Comparison of ENCODE assay signal across 22 mouse cellular contexts in the genomic region with DNA sequence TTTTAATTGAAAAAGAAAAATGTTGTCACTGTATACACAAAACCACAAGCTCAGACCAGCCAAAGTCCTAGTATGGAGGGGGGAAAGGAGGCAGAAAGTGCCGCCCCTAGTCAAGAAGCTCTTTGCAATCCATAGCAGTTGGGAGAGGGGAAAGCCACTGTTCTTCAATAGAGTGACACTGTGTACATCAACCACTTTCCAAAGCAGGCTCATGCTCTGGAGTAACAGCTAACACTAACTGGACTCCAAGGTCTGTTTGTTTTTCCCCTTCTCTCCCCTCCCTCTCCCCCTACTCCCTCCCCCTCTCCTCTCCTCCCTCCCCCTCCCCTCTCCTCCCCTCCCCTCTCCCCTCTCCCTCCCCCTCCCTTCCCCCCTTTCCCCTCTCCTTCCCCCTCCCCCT. TPM values are rescaled to one million over a fixed set of nuclear protein-coding genes. Genes with fewer than 3 reads are reported as not detected.
"Had no signal": no experiment of that assay in that cellular context is flagged by ENCODE, and none has a peak within 500 bp of the region (broad histone marks: within the 10 kb centered on the region; RNA-seq: fewer than 3 reads in every experiment).

No protein-coding gene starts in this region.

- H3K4me2 ChIP-seq: midbrain, embryonic 12.5 days; midbrain, embryonic 15.5 days; neural tube, embryonic 12.5 days; neural tube, embryonic 15.5 days; stomach, embryonic 15.5 days had no signal

- H3K27ac ChIP-seq: kidney, postnatal 0 days; layer of hippocampus, adult 2 months; macrophage; midbrain, embryonic 12.5 days; midbrain, embryonic 15.5 days; neural tube, embryonic 12.5 days; neural tube, embryonic 15.5 days; stomach, embryonic 15.5 days had no signal

- H3K4me3 ChIP-seq: layer of hippocampus, adult 2 months; midbrain, embryonic 12.5 days; midbrain, embryonic 15.5 days; neural tube, embryonic 12.5 days; neural tube, embryonic 15.5 days; stomach, embryonic 15.5 days had no signal

- H3K36me3 ChIP-seq: midbrain, embryonic 12.5 days; midbrain, embryonic 15.5 days; neural tube, embryonic 12.5 days; neural tube, embryonic 15.5 days; stomach, embryonic 15.5 days had no signal

- H3K4me1 ChIP-seq: midbrain, embryonic 12.5 days; midbrain, embryonic 15.5 days; neural tube, embryonic 12.5 days; neural tube, embryonic 15.5 days; stomach, embryonic 15.5 days had no signal

- H3K9ac ChIP-seq: midbrain, embryonic 12.5 days; midbrain, embryonic 15.5 days; neural tube, embryonic 12.5 days; neural tube, embryonic 15.5 days; stomach, embryonic 15.5 days had no signal

- ATAC-seq: intestine, embryonic 16.5 days; midbrain, embryonic 15.5 days had no signal

- H3K27me3 ChIP-seq: midbrain, embryonic 12.5 days; midbrain, embryonic 15.5 days; neural tube, embryonic 12.5 days; neural tube, embryonic 15.5 days; stomach, embryonic 15.5 days had no signal

- DNase-seq: kidney, adult 18-20 months; kidney, adult 9 months; kidney, postnatal 25 days; layer of hippocampus, adult 9-11 months; lung, adult 18-20 months; retina, postnatal 1 day; right cerebral cortex, postnatal 25 days; spleen, adult 18-20 months; thymus, postnatal 25 days had no signal

- H3K9me3 ChIP-seq: midbrain, embryonic 12.5 days; midbrain, embryonic 15.5 days; neural tube, embryonic 12.5 days; neural tube, embryonic 15.5 days; stomach, embryonic 15.5 days had no signal

RNA-seq across cellular contexts. Expression of gene Bst1, which starts 18.0 kb away (rescaled TPM):
- total RNA-seq: layer of hippocampus, adult 2 months; layer of hippocampus, postnatal 25 days; left cerebral cortex, adult 18-20 months; left cerebral cortex, postnatal 36 days had no signal
- polyA plus RNA-seq: limb, embryonic 11.5 days; midbrain, embryonic 15.5 days; neural tube, embryonic 12.5 days had no signal
